Comparison of ENCODE assay signal across 29 mouse cellular contexts in the genomic region with DNA sequence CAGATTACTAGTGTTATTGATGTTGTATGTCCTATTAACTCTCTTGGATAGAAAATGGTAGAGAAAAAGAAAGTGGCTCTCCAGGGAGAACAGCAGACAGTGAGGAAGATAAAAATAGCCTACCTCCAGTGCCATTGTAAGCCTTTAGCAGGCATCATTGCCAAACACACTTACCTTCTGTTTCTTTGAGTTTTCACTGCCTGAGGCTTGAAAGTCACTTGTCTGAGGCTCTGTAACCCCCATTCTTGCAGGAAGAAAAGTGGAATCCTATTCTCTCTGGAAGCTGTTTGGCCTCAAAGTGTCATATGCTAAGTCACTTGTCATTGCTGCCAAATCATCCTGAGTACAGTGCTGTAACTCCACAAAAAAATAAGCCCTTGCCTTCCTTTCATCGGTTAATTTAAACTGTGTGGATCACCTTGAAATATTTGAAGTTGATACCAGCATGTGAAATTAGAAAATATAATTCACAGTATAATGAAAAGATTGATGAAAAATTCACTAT. TPM values are rescaled to one million over a fixed set of nuclear protein-coding genes. Genes with fewer than 3 reads are reported as not detected.
DNase-seq lines count a peak whose midpoint lies in the region; ATAC-seq lines count a peak whose summit lies in the region.
"Had no signal": no experiment of that assay in that cellular context is flagged by ENCODE, and none has a peak within 500 bp of the region (broad histone marks: within the 10 kb centered on the region; RNA-seq: fewer than 3 reads in every experiment).

No protein-coding gene starts in this region.

- no peaks in the 10 kb centered on the region for H3K36me3 ChIP-seq in midbrain, embryonic 14.5 days (ENCODE audit: control insufficient read depth, insufficient read depth, low read length)
- H3K36me3 ChIP-seq in midbrain, embryonic 15.5 days (replicated peaks): no peaks in the 10 kb centered on the region
- H3K36me3 ChIP-seq: forebrain, embryonic 10.5 days; G1E; hindbrain, embryonic 12.5 days; hindbrain, embryonic 15.5 days had no signal

- peak; percentile 3 for DNase-seq in cerebellum, adult 9-10 months
- DNase-seq in cerebellum, adult 8-10 months: no peak
- DNase-seq in midbrain, embryonic 14.5 days: peak; percentile 40
- peak; percentile 51 for DNase-seq in brain, adult 2 months (ENCODE audit: low read depth, low spot score)
- no peak for DNase-seq in kidney, adult 9 months
- DNase-seq: adrenal gland, postnatal 10 days; adrenal gland, postnatal 36 days; B cell, adult 2 months; cerebellum, postnatal 14 days; gastrocnemius, postnatal 25 days; heart, adult 2 months had no signal

- H3K4me1 ChIP-seq in midbrain, embryonic 14.5 days (ENCODE audit: control insufficient read depth, insufficient read depth, low read length): no peaks in the 10 kb centered on the region
- H3K4me1 ChIP-seq in midbrain, embryonic 15.5 days: no peaks in the 10 kb centered on the region
- H3K4me1 ChIP-seq: forebrain, embryonic 10.5 days; forebrain, embryonic 13.5 days; hindbrain, embryonic 12.5 days; hindbrain, embryonic 15.5 days had no signal

- no peak for ATAC-seq in midbrain, embryonic 14.5 days (ENCODE audit: low FRiP score, low TSS enrichment)
- ATAC-seq in midbrain, embryonic 15.5 days (replicated peaks): no peak; the same call in 1 of the 2 replicates
- ATAC-seq: forebrain, embryonic 13.5 days; forebrain, embryonic 16.5 days; intestine, postnatal 0 days; Patski had no signal

- H3K9ac ChIP-seq in midbrain, embryonic 14.5 days (replicated peaks; ENCODE audit: low read length): no peak overlapping the region
- no peak overlapping the region for H3K9ac ChIP-seq in midbrain, embryonic 15.5 days
- H3K9ac ChIP-seq: forebrain, embryonic 13.5 days; hindbrain, embryonic 12.5 days; hindbrain, embryonic 15.5 days had no signal

- no peak overlapping the region for H3K4me3 ChIP-seq in midbrain, embryonic 14.5 days (replicated peaks; ENCODE audit: low read depth, low read length)
- no peak overlapping the region for H3K4me3 ChIP-seq in midbrain, embryonic 15.5 days
- H3K4me3 ChIP-seq: forebrain, embryonic 10.5 days; forebrain, embryonic 13.5 days; heart, adult 2 months; hindbrain, embryonic 12.5 days; hindbrain, embryonic 15.5 days had no signal

- 89% methylated on average over 1 of the region's 1 CpGs for WGBS in midbrain, embryonic 14.5 days
- WGBS in midbrain, embryonic 15.5 days: 81% methylated on average over 1 of the region's 1 CpGs

- no peak overlapping the region for H3K27ac ChIP-seq in midbrain, embryonic 14.5 days (replicated peaks; ENCODE audit: low read depth, low read length)
- no peak overlapping the region for H3K27ac ChIP-seq in midbrain, embryonic 15.5 days
- H3K27ac ChIP-seq: forebrain, embryonic 10.5 days; forebrain, embryonic 13.5 days; heart, adult 2 months; hindbrain, embryonic 12.5 days; hindbrain, embryonic 15.5 days had no signal

- no peaks in the 10 kb centered on the region for H3K27me3 ChIP-seq in midbrain, embryonic 14.5 days (ENCODE audit: control insufficient read depth, insufficient read depth, low read length)
- no peaks in the 10 kb centered on the region for H3K27me3 ChIP-seq in midbrain, embryonic 15.5 days (replicated peaks)
- H3K27me3 ChIP-seq: CH12.LX; forebrain, embryonic 13.5 days; hindbrain, embryonic 12.5 days; hindbrain, embryonic 15.5 days; Patski had no signal

- no peaks in the 10 kb centered on the region for H3K9me3 ChIP-seq in midbrain, embryonic 14.5 days (ENCODE audit: control insufficient read depth, low read length)
- no peaks in the 10 kb centered on the region for H3K9me3 ChIP-seq in midbrain, embryonic 15.5 days
- H3K9me3 ChIP-seq: forebrain, embryonic 10.5 days; forebrain, embryonic 13.5 days; hindbrain, embryonic 12.5 days; hindbrain, embryonic 15.5 days had no signal

- H3K4me2 ChIP-seq in midbrain, embryonic 14.5 days (ENCODE audit: low read length): no peak overlapping the region
- no peak overlapping the region for H3K4me2 ChIP-seq in midbrain, embryonic 15.5 days
- H3K4me2 ChIP-seq: forebrain, embryonic 13.5 days; heart, embryonic 11.5 days; hindbrain, embryonic 12.5 days; hindbrain, embryonic 15.5 days had no signal

RNA-seq across cellular contexts. Expression of a gene that starts 23.6 kb away (rescaled TPM):
- not detected in 2 replicates for polyA plus RNA-seq in midbrain, embryonic 14.5 days (2014; fragmentation: Nextera tagmentation; extraction: Ambion mirVana)
- 0.21 TPM in 1 of 2 replicates, not detected in the other for polyA plus RNA-seq in midbrain, embryonic 15.5 days (2015; fragmentation: Nextera tagmentation; extraction: Ambion mirVana)
- polyA plus RNA-seq: cerebellum, adult 2 months; embryonic facial prominence, embryonic 11.5 days; embryonic facial prominence, embryonic 14.5 days; forebrain, embryonic 10.5 days; forebrain, embryonic 13.5 days; forebrain, embryonic 16.5 days; G1E; gonadal fat pad, adult 2 months; heart, adult 2 months; heart, embryonic 11.5 days; heart, embryonic 14.5 days; heart, postnatal 0 days; hindbrain, embryonic 12.5 days; hindbrain, embryonic 15.5 days; intestine, embryonic 14.5 days; intestine, postnatal 0 days; Patski had no signal

Comparison
In these comparisons a context has a peak if more than half of its experiments do, and no peak if none do; other contexts are left out.
1. DNase-seq: peak in cerebellum, adult 9-10 months (single experiment), midbrain, embryonic 14.5 days (single experiment) and brain, adult 2 months (single experiment); none in cerebellum, adult 8-10 months (single experiment) and kidney, adult 9 months (single experiment).